Mouse (Mus musculus) spleen, postnatal 14 days (tissue): ENCODE measurements around the gene Fbxl21.

Experiments used
- DNase-seq, 2 experiments: peaks; one replicate each; pipeline ENCODE4 v3.0.0; 2021 to 2022; ENCODE audit warnings: low spot score in 2 of 2

Fbxl21 gene

DNA sequence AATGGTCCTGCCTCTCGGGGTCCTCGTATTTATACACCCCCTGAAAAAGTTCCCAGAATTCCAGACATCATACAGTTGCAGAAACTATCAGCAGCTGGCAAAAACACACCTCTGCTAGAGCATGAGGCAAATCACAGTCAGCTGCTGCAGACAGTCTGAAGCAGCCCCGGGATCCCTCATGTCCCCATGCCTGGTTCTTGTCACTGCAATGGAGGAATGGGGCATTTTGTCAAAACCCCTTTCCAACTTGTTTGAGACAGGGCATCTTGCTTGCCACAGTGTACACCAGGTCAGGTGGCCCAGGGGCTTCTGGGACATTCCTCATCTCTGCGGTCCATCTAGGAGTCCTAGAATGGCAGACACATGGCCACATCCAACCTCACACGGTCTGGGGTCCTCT, 12.7 kb downstream of the Fbxl21 start:
- DNase-seq = no peak

- no peak for DNase-seq
These were observed 13.3 kb downstream of the Fbxl21 start for GRCm38 (mm10) chr13:56535570-56535969.

DNA sequence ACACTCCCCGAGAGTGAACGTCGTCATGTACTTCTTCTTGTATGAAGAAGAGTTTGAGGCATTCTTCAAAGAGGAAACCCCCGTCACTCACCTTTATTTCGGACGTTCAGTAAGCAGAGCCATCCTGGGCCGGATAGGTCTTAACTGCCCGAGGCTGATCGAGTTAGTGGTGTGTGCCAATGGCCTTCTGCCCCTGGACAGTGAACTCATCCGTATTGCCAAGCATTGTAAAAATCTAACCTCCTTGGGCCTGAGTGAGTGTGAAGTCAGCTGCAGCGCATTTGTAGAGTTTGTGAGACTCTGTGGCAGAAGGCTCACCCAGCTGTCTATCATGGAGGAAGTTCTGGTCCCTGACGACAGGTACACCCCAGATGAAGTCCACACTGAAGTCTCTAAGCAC, 14.8 kb downstream of the Fbxl21 start:
- no peak for DNase-seq

GRCm38 (mm10) chr13:56539846-56540245, 17.6 kb downstream of the Fbxl21 start:
- peak in 1 of 2 experiments; percentile 18 for DNase-seq

- no peak for DNase-seq
These were observed 21.5 kb downstream of the Fbxl21 start for GRCm38 (mm10) chr13:56543805-56544204.

DNA sequence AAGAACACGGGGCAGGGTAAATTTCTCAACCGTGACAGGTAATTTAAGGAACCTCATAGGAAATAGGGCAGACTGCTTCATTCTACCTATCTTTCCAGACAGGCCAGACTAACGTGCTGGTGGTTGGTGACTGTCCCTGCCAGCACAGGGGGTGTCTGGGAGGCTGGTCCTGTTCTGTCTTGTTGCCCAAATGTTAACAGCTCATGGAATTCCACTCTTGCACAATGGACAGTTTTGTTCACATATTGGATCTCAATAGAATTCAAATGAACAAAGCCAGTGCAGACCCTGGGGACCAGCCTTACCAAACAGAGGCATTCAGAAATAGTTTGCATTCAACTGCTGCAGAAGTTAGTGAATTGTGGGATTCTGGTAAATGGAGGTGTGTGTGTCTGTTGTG, 22.7 kb downstream of the Fbxl21 start:
- DNase-seq = no peak

GRCm38 (mm10) chr13:56548401-56548800, 26.1 kb downstream of the Fbxl21 start, which contains the start of gene Lect2:
Gene Lect2, minus strand, starts transcription at chr13:56548502.
- no peak for DNase-seq

DNA sequence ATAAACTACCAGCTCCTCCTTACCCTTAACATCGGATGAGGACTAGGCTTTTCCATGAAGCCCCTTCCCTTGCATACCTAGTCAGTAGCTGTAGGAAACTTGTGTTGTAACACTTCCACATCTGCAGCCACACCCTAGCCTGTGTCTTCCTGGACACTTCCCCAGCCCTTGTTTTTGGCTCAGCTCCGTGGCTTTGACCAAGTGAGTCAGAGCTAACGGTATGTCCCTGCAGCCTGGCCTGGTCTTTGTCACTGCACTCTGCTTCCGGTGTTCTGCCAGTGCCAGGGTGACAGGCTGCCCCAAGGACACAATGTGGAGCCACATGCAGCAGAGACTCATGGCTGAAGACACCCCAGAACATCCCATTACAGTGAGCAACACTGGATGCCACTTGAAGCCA, 27.1 kb downstream of the Fbxl21 start:
- DNase-seq = no peak

- no peak for DNase-seq
These were observed 28.3 kb downstream of the Fbxl21 start for GRCm38 (mm10) chr13:56550574-56550973.

DNA sequence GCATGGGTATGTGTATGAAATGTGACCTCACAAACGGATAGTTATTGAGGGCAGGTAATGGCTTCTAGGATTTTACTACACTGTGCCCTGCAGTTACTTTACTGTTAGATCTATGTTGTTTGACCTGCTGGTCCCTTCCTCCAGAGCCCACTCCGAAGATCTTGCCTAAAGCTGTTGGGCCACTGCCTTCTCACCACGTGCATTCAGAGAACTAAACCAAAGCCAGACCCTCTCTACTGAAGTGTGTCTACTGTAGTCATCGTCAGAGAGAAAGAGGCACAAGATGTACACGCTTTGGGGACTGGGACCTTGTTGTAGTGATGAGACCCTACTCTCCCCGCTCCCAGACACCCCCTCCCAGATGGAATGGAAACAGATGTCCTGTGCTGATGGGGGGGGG, 29.4 kb downstream of the Fbxl21 start:
- no peak for DNase-seq

DNA sequence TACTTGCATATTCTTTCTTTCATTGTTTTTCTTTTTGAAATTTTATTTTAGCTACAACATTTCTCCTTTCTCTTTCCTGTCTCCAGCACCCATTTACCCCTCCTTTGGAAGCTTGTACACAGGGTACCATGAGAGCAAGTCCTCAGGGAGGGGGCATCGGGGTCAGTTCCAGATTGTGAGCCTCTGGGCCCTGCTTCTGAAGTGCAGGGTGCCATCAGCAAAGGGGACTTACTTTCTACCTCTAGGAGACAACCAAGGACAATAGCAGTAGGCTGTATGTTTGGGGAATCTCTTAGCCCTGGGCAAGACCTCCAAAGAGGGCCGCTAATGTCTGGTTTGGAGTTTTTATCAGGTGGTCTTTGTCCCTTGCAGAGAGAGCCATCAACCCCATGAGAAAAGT, 31.7 kb downstream of the Fbxl21 start:
- DNase-seq = no peak

DNA sequence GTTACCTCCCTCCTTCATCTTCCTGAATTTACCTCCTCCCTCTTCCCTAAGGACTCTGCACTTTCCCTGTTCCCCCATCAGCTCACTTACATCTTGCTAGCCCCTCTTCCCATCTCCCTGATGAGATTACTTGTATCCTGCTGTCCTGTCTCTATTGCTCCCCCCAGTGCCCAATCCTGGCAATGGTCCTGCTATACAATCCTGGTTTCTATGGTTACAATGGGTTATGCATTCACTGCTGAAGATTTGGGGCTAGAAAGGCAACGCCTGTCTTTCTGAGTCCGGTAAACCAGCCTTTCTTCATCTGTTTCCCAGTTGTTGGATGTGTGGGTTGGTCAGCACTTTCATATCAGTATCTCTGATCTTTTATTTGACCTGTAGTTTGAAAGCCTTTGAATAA, 32.1 kb downstream of the Fbxl21 start:
- DNase-seq = no peak

GRCm38 (mm10) chr13:56555957-56556356, 33.7 kb downstream of the Fbxl21 start:
- DNase-seq = no peak

- no peak for DNase-seq
These were observed 34.4 kb downstream of the Fbxl21 start for GRCm38 (mm10) chr13:56556701-56557100.

DNA sequence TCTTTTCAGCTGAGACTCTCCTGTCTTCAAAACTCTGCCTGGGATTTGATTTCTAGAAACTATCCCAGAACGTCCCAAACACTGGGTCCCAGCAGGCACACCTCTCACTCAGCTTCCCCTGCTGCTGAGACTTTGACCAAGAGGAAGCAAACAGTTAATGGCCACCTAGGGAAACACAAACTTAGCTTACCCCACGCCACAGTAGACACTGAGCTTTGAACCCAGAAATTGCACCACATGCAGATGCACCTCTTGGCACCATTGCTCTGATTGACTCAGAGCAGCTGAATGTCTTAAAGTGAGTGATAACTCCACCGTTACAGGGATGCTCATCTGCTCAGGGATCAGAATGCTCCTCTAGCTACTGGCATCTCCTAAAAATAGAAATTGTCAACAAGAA, 36.5 kb downstream of the Fbxl21 start:
- DNase-seq = no peak

DNA sequence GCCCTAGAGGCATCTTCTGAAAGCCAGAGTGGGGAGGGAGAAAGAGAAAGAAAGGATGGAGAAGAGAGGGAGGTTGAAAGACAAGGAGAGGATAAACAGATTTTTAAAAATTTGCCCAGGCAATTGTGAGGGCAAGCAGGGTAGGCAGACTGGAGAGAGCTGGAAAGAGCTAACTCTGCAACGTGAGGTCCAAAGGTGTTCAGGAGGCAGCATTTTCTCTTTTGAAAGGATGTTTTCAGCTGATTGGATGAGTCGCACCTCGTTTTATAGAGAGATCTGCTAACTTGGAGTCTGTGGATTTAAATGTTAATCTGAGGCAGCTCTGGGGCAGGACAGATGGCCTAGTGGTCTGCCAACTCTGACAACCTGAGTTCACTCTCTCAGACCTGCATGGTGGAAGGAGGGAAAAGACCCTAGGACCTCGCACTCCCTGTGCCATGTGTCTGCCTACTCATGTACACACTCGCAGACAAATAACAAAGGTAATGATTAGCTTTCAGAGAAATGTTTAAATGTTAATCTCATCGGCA, 37.6 kb downstream of the Fbxl21 start:
- no peak for DNase-seq

GRCm38 (mm10) chr13:56561129-56561528, 38.9 kb downstream of the Fbxl21 start:
- DNase-seq = no peak

GRCm38 (mm10) chr13:56563075-56563474, 40.8 kb downstream of the Fbxl21 start:
- no peak for DNase-seq

DNA sequence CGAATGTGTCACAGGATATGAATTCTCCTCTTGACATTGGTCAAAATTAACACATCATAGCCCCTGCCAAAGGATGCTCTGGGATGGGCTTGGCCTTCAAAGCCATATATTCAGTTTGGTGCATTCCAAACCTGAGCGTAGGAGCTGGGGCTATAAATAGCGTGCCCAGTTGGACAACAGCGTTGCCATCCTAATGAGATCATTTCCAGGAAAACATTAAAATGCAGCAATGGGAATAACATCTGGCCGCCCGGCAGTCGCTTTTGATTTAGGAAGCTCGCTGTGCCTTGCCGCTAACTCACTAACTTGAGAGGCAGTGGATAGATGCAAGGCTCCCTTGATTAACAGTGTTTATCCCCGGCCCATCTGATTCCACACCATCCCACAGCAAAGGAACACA, 44.1 kb downstream of the Fbxl21 start:
- no peak for DNase-seq

GRCm38 (mm10) chr13:56571645-56572044, 49.4 kb downstream of the Fbxl21 start:
- no peak for DNase-seq

DNA sequence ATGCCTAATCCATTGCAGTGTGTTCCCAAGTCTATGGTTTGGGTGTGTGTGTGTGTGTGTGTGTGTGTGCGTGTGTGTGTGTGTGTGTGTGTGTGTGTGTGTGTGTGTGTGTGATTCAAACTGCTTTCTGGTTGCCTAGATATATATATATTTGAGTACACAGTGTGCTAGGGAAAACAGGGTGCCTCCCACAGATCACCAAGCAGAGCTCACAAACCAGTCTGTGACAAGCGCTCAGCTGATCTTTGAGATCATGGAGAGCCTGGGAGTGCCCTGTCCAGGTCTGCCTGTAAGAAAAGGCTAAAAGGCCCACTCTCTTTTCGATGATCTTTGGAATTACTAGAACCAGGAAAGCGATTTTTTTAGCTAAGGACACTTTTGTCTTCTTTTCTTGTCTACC, 52.8 kb downstream of the Fbxl21 start:
- no peak for DNase-seq

GRCm38 (mm10) chr13:56575701-56576321, 53.5 kb downstream of the Fbxl21 start:
- peak; percentile 33 to 58 for DNase-seq

DNA sequence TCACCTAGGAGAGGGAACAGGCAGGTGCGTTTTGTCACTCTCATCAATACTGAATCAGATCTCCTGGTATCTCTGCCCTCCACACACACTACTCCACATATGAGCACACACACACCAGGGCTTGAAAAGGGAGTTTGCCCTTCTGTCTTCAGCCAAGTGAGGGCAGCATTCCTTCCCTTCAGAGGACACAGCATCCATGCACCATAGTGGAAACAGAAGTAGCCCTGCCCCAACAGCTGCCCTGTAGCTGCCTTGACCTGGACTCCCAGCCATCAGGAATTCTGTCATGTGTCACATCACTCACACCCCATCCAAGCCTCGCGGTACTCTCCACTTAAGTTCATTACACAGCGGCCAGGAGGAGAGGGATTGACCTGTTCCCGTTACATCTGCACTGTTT, 55.8 kb downstream of the Fbxl21 start:
- DNase-seq = no peak

- DNase-seq = no peak
These were observed 58.2 kb downstream of the Fbxl21 start for GRCm38 (mm10) chr13:56580450-56580849.
